Mouse (Mus musculus): ENCODE data around the gene Glrb.
A peak's percentile ranks its signal among the peaks of the same experiment; 100 is the strongest.

Glrb gene

DNA sequence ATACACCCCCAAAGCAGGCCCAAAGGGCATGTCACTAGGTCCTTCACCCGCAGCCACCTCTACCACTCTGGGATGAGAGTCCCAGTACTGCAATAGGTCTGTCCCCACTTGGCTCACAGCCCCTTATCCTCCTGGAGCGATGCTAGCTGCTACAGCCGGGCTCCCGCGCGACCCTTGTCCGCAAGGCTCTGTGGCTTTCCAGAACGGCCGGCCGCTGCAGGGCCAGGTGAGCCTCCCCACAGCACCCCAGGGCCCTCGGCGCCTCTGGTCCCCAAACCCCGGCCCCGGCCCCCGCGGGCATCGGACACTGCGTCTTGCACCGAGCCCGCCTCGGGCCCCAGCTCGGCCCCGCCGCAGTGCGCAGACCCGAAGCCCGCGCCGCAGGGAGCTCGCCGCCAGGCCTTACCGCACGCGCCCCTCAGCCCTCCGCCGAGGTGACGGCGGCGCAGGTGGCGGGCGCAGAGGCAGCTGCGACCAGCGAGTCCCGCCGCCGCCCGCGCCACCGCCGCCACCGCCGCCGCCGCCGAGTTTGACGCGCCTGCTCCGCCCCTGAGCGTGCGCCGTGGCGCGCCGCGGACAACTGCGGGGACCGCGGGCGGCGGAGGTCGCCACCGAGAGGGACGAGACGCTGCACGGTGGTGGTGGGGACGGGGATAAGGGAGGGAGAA, at the start of gene Glrb:
Gene Glrb, minus strand, starts transcription at position 550 of the 668 bp plus-strand sequence.
- no peak for DNase-seq (ENCODE audit: low read depth, low spot score)

DNA sequence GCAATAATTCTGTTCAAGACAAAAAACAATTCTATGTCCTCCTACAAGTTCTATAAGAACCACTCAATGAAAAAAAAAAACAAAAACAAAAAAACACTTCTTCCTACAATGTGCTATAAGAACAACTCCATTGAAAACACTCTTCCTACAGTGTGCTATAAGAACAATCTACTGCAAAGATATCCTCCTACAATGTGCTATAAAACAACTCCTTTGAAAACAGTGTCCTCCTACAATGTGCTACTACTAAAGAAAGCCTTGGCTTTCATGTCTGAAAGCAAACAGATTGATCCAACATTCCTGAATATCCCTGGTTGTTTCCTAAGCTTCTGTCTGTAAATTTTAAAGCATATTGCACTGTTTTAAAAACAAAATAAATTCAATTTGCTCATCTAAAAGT, 46.5 kb upstream of the Glrb start:
- DNase-seq (ENCODE audit: low read depth, low spot score) = no peak

DNA sequence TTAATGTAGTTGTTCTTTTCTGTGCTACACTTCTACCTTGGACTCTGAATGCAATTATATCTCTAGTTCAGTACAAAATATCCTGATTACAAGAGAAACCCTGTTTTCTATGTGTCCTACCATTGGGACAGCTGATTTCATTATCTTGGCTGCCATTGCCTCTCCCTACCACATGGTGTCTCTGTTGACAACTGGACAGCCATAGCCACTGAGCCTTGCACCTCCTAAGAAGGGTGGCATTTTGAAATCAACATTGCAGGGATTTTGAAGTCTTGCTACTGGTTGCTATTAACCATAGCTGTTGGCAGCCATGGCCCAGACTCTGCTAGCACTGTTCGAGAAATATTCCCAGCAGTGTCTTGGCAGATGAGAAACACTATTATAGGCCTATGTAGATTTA, 45.1 kb upstream of the Glrb start:
- peak; percentile 25 for DNase-seq (ENCODE audit: low read depth, low spot score)

DNA sequence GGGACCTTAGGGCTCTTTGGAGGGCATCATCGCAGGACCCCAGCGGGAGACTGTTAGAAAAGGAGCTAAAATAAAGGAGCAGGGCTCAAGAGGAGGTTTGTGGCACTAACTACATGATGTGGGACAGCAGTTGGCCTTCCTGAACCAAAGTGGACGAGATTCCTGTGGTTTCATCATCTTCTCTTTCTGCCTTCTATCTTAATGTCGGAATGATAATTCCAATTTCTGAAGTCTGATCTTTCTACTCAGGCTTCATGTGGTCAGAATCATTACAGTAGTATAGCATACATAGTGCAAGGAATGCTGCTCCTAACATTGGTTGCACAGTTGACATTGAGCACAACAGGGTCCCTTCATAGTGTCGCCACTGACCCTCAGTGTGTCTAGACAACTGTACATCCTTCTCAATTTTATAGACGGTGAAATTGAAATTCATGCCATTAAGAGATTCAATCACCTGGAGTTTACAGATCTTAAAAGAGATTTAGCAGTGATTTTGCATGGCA, 372 bp upstream of the Glrb start:
- DNase-seq (ENCODE audit: low read depth, low spot score) = no peak

DNA sequence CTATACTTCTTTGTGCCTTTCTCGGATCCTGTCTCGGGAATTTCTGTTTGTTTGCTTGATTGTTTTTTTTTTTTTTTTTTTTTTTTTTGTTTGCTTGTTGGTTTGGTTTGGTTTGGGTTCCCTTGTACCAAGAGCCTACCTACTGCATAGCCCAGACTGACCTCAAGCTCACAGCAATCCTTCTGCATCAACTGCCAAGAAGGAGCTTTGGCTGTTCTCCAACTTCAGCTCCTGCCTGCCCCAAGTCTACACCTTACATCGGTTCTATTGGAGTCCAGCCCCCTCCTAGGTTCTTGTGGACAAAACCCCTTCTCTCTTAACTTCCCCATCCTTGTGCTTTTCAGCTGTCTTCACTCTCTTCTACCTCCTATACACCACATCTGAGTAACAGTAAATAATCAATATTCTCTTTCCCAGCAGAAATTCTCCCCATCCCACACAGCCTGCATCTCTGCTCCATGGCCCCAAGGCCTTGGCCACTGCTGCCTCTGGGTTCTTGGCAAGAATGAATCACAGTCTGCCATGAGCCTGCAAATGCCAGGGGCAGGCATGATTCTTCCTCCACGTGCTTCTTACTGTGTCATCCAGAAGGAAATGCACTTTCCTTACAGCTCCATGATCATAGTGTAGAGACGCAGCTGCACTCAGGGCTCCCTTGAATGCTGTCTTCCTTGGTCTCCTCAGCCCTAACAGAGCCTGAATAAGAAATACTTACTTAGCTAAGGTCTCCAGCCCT, 18.5 kb downstream of the Glrb start:
- no peak for DNase-seq (ENCODE audit: low read depth, low spot score)

DNA sequence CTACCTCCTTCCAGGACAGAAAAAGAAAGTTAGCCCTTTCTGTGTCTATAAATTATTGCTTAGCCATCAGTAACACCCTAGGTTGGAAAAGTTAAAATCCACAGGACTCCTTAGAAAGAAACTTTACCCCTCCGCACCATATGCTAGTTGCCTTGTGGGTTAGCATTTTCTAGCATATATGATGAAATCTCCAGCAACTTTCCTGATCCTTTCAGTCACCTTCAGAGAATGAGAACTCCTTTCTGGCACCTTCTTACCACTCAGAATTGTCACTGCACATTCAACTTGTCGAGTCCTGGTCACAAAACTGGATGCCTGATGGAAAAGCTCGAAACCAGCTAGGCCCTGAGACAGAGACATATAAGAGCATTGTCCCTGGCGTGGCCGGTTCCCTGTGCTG, 19.1 kb downstream of the Glrb start:
- DNase-seq (ENCODE audit: low read depth, low spot score) = no peak

DNA sequence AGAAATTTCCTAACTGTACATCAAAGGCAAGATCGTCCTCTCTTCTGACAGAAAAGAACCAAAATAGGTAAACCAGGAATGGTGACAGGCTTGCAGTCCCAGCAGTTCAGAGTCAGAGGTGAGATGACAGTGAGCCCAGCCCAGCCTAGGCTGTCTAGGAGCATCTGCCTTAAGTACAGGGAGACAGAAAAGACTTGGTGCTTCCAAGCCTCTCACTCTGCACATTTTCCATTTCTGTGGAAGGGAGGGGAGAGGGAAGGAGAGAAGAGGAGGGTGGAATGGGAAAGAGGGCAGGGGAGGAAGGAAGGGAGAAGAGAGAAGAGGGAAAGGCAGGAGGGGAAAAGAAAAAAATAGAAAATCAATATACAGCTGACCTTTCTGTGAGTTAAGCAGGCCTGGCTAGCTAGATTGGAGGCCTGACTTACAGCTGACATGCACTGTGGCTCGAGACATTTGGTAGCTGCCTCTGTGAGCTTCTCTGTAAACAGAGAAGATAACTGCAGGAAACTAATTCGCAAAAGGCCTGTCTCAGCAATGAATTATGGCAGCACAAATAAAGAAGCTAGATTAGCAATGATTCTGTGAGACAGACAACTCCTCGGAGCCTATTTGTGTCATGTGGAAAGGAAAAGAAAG, 20.3 kb downstream of the Glrb start:
- DNase-seq (ENCODE audit: low read depth, low spot score) = no peak

DNA sequence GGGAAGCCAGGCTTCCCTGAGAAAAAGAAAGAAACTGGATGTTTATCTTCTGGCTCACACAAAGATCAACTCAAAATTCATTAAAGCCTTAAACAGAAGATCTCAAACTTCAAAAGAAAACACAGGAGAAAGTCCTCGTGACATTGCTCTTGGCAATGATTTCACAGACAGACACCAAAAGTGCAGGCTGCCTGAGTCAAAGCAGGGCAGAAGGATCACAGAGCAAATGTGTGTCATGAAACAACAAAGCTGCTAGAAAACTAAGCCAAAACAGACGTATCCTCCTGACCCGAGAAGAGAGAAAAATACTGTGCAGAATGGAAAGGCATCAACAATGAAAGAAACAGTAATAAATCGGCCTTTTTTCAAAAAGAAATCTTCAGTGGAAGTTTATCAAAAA, 22.4 kb downstream of the Glrb start:
- DNase-seq (ENCODE audit: low read depth, low spot score) = no peak

DNA sequence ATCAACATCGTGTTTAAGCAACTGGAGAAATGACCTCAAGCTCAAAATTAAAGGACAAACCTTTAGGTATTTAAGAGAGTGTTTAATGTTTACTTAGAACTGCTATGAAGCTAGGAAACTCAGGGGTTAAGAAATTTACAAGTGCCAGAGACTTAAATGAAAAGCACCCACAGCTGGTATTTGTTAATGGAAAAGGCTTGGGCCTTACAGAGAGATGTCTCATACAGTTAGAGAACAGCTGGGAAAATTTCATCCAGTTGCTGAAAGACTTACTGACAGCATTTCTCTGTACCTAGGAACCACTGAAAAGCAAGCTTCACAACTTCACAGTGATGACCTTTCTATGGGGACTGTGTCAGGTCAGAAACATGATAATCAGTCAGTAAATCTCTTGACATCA, 28.3 kb downstream of the Glrb start:
- DNase-seq (ENCODE audit: low read depth, low spot score) = no peak

DNA sequence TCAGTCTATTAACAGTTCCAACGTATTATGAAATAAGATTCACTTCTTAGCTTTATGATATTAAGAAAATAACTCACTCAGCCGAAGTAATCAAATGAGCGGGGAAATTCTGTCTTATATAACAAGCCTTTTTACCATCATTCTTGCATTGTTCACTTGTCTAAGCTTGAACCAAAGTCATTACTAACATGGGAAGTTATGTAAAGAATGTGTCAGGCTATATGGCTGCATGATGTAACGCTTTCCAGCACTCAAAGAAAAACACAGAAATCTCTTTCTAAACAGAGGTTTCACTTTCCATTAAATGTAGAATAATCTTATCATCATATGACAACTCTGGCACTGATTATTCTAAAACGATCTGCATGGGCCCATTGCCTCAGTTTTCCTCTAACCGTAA, 29.9 kb downstream of the Glrb start:
- DNase-seq (ENCODE audit: low read depth, low spot score) = no peak

DNA sequence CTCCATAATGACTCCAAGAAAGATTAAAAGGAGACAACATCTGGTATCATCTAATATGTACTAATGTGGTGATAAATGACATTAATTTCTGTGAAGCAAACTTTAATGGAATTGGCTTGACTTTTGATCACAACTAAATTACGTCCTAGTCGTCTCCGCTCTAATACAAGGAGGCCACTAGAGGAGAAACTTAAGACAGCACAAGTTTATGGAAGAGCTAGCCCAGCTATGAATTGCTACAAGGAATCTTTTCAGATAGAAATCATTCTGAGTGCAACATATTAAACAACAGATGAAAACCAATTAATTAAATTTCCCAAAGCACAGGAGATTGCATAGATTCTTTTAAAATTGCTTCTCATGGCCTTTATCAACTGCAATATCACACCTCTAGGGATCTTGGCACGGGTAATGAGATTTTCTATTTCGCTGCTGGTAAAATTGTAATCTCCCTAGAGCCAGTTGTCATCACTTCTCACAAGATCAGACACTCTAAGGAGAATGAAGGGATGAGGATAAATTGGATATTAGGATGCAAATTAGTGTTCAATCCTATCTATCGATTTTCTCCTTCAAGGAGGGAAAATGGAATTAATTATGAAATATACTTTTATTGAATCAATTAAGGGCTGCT, 32.7 kb downstream of the Glrb start:
- DNase-seq (ENCODE audit: low read depth, low spot score) = no peak

DNA sequence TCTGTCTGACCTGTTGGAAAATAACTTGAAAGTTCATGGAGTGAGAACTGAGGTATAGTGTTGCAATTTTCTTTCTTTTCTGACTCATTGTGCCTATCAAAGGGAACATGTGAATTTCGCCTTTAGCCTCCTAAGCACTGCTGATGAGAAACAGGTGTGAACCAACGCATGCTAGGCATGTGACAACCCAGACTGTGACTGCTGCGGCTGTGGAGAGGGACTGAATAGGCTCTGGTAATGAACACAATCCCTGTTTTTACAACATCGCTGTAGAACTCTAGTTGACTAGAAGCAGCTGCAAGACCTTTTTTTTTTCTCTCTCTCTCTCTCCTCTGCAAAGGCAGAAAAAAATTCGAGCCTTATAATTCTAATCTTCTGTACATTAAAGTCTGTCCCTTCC, 34.9 kb downstream of the Glrb start:
- no peak for DNase-seq (ENCODE audit: low read depth, low spot score)

DNA sequence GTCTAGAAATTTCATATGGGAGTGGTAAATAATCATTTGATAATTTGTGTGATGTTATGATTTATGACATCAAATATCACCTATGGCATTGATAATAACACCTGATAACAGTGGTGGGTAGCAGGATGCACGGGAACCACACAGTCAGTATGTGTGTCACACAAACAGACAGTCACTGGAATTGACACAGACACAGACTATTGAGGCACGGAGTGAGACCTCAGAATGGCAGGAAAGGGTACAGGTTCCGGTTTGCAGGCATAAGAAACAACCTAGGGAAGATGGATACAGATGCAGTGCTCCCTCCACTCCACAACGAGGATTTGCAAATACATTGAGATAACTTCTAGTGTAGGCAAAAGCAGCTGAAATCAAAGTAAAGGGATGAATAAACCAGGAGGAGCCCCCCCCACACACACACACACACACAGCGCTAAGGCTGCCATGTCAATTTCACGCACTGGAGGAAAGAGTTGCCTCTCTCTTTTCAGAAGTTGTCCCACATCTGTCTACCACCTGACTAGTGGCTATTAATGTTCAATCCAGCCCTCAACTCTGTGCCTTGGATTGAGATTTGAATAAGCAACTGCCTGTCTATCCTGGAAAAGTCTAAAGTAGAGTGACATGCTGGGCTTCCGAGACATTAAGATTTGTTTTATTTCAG, 38.6 kb downstream of the Glrb start:
- DNase-seq (ENCODE audit: low read depth, low spot score) = no peak

DNA sequence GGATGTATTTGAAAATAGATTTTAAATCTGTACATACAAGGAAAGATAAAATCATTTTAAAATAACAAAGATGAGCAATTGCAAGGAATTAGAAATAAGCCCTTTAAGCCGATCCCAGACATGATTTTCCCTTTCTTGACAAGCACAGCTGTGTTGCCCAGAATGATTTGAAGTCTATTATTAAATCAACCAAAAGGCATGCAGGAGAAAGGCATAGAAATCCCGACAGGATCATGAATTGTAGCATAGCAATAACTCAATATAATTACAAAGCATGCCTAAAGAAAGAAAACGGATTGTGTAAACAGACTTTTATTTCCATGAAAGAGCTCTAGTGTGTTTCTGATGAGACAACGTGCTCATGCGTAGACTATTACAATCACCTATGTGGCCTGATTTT, 39.4 kb downstream of the Glrb start:
- no peak for DNase-seq (ENCODE audit: low read depth, low spot score)

DNA sequence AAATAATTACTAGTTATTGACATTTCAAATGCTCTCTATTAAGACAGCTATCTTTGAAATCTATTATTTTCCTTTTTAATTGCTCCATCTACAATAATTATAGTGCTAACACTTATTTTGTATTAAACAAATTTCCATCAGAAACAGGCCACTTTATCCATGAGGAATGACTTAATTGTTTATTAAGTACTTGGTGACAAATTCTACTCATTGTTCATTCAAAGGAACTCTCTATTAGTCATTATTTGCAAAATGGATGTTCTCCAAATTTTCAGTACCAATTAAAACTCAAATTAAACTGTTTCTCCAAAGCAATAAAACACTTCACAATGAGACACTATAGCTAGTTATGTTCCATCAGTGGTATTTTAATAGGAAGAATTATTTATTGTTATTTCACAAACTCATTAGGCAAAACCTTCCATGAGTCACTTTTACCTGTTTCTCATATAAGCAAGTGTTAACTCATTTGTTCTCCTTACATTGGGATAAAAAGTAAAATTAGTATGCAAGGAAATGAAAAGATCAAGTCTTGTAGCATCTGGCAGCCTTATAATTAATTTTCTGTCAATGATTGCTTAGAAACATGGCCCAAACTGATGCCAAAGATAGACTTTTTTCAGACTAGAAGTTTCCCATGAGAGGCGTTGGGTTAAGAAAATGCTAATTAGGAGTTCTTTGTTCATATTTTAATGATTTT, 41.8 kb downstream of the Glrb start:
- no peak for DNase-seq (ENCODE audit: low read depth, low spot score)

DNA sequence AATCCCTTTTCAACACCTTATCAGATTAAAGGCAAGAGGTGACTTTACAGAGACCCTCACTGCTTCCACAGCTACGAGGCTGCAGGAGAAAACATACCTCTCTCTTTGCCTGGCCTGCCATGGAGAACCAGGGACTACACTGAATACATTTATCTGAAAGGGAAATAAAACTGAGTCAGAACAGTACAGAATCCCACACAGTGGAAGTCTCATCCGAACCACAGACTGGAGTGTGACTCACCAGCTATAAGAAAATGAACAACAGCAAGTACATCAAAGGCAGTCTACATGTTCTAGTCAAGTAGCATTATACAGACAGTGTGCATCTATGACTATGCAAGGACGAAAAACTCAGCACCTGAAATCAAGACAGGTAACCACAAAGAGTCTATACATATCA, 46.1 kb downstream of the Glrb start:
- no peak for DNase-seq (ENCODE audit: low read depth, low spot score)

DNA sequence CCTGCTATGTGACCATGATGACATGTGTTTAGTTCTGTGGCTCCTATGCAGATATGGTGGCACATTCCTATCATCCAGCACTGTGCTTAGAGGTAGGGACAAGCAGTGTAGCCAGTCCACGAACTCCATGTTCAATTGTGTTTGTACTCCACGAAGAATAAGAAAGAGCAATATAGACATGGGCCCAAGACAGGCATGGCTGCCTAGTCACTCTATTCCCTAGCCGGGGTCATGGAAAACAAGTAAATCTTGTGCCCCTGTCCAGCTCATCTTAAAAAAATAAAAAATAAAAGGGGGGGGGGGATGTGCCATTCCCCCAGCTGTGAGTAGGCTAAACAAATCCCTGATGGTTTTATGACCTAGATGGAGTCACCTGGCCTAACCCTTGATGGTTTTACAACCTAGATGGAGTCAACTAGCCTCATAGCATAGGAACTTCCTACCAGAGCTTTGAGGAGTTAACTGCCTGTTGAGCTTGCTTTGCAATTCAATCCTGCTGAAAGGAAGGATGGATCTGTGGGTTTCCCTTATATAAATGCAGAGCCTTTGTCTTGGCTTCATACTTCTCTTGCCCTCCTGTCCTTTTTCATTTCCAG, 60.5 kb downstream of the Glrb start:
- no peak for DNase-seq (ENCODE audit: low read depth, low spot score)

DNA sequence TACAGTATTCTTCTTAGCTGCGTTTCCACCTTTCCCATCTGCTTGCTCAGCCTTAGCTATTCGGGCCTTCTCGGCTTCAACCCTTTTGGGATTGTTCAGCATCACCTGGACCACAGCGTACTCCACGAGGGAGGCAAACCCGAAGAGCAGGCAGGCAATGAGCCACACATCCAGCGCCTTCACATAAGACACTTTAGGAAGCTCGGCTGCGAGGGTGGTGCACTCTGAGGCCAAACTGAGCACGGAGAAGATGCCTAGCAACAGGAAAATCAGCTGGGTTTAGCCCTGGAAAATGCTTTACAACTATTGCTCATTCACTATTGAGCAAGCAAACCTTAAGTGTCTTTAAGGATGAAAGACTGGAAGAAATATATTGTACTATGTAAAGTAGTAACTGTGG, 62.5 kb downstream of the Glrb start:
- DNase-seq (ENCODE audit: low read depth, low spot score) = no peak

DNA sequence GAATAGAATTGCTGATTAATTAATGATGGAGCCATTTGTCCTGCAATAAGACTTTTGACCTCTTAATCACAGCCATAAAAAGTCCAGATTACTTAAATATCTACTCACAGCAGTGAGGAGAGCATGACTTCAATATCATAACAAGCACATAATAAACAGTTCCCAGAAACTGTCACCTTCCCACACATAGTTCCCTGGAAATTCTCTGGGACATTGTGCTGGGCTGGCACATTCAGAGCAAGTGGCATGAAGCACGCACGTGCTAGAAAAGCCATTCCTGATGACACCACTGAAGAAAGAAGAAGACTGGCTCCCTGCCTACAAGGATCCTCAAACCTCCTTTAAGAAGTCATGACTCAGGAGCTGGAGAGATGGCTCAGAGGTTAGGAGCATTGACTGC, 67.8 kb downstream of the Glrb start:
- DNase-seq (ENCODE audit: low read depth, low spot score) = no peak

DNA sequence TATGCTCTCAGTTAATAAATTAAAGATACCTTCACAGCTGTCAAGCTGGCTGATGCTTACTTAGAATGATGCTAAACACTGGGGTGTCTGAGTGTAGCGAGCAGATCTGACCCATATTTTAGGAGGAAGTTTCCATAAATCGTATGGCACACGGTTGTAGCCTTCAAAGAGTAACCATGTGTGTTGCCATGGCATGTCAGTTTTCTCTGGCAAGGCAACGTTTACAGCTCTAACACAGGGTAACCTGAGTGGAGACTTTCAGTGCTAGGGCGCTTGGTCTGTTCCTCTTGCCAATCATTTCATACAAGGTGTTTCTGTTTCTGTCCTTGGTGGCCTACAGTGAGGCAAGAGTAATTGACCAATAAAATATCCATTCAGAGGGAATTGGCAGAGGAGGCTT, 73.6 kb downstream of the Glrb start:
- no peak for DNase-seq (ENCODE audit: low read depth, low spot score)

DNA sequence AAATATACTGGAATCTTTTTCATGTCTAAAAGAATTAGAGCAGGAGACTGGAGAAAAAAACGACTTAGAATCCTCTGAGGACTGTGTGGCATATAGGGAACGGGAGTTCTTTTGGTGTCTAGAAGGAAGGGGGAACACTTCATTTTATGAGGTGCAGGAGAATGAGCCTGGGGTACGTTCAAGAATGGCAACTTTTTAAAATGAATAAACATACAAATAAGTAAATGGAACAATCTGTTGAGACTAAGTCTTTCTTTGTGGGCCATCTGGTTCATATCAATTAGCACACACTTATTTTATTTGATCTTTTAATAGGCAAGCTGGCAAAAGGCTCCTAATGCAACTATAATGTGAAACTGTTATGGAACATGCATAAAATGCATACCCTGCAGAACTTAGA, 75.9 kb downstream of the Glrb start:
- DNase-seq (ENCODE audit: low read depth, low spot score) = no peak
